Mouse (Mus musculus): ENCODE results near the gene Adgra1.

DNA sequence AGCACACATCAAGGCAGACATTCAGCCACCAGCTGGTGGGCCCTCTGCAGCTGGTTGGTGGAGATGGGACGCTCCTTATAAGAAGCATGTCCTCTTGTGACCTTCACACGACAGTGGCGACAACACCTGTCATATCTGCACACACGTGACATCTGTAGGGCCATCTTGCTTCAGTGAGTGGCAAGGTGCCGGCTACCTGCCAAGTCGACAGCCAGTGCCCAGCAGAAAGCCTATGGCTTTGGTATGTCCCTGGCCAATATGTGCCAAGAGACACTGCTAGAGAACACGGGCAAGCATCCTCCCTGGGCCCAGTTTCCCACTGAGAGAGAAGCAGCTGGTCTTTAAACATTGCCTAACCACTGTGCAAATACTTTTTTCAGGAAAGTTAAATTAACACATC lies 22.3 kb upstream of the Adgra1 start:
- TF ChIP-seq ZNF384 (IDR thresholded peaks at IDR 0.05; ENCODE audit: low read depth, low read length): no peak
- TF ChIP-seq MAFK (IDR thresholded peaks at IDR 0.05; ENCODE audit: insufficient read depth, low read depth, low read length): no peak
- no peak for TF ChIP-seq HCFC1 (IDR thresholded peaks at IDR 0.05; ENCODE audit: borderline replicate concordance, insufficient read depth, low read length)
- no peak for TF ChIP-seq CHD2 (IDR thresholded peaks at IDR 0.05; ENCODE audit: low read depth, low read length)
- no peak for TF ChIP-seq ZC3H11A (IDR thresholded peaks at IDR 0.05; ENCODE audit: borderline replicate concordance, low read depth, low read length)

Measured in ES-E14 (cell line).